Mouse (Mus musculus) testis, adult 2 months (tissue): ENCODE data around the gene Map3k12.

Experiments used
- CTCF ChIP-seq: fragments of 200-500 bp; IDR thresholded peaks from 2 replicates; pipeline ENCODE4 v1.5.1; 2012; ENCODE audit warnings: low read depth, mild to moderate bottlenecking, inconsistent platforms, low read length, moderate library complexity; ENCODE audit not compliant: control insufficient read depth, insufficient read depth, insufficient replicate concordance
- POLR2A ChIP-seq: fragments of 200-500 bp; IDR thresholded peaks from 2 replicates; pipeline ENCODE4 v1.6.1; 2012; ENCODE audit warnings: low read depth, mild to moderate bottlenecking, inconsistent platforms, low read length, moderate library complexity; ENCODE audit not compliant: control insufficient read depth

DNA sequence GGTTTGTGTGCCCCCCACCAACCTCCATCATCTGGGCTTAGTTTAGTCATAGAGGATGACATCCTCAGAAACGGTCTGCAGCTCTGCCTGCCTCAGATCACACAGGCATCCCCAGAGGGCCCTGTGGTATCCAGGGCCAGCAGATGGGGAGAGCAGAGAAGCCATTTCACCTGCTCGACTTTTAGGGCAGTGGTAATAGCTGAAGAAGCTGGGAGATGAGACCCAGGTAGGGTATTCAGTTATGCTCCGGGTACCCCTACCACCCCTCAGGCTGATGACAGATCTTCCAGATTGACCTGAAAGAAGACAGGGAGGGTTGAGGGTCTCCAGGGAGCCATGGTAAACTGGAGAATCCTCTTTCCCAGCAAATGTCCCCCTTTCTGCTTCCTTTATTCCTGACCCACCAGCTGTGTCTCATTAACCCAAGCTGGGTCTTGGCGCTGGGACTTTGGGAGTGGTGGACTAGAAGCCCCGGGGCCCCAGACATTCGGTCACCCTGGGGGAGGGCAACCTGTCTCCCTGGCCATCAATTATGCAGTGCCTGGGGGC is 5.5 kb downstream of the Map3k12 start:
- TF ChIP-seq CTCF, result no peak
- no peak for TF ChIP-seq POLR2A
